Mouse (Mus musculus): ENCODE measurements at regions not wholly inside any gene's neighbourhood (a gene's known extent, or its start where the extent isn't known, plus 50 kb on each side); places are given as distances from the start of the nearest gene placed in this dataset.

DNA sequence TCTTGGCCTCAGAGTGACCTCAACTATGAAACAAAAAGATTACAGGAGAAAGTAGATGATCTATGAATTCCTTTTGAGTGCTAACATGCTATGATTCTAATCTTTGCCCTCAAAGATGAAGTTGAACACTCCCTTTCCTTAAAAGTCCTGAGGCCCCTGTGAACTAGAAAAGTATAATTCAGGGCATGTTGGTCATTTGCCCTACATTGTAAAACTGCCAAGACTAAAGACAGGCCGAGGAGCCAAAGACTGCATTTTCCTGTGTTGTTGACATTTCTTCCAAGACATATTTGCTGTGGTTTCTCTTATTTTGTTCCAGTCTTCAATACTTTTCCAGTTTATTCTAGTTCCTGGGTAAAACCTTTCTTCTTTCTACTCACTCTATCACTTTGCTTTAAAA lies 159.9 kb upstream of the Nt5c1b start:
- TF ChIP-seq TCF12 (IDR thresholded peaks at IDR 0.05; ENCODE audit: insufficient read depth, poor library complexity, severe bottlenecking) = no peak
- no peak for TF ChIP-seq SRF (IDR thresholded peaks at IDR 0.05; ENCODE audit: control insufficient read depth, insufficient read length, low read depth)
- no peak for TF ChIP-seq POLR2AphosphoS2 (IDR thresholded peaks at IDR 0.05; ENCODE audit: insufficient read length, low read depth)

Measured in myocyte (in vitro differentiated cells).